Mouse (Mus musculus) gastrocnemius, adult 2 months (tissue): ENCODE results near the gene Olfr393. TPM values are rescaled to one million over a fixed set of nuclear protein-coding genes. Genes with fewer than 3 reads are reported as not detected.

ENCODE experiments used
- DNase-seq: peaks from one replicate; pipeline ENCODE4 v3.0.0; 2022
- H3K27ac ChIP-seq: fragments of 200-600 bp; 2 replicates; pipeline ENCODE4 v1.8.1; 2022; ENCODE audit warnings: mild to moderate bottlenecking
- H3K4me3 ChIP-seq: fragments of 200-600 bp; 2 replicates; pipeline ENCODE4 v1.8.1; 2022; ENCODE audit warnings: mild to moderate bottlenecking, moderate library complexity
- CTCF ChIP-seq: fragments of 200-600 bp; IDR thresholded peaks from 2 replicates; pipeline ENCODE4 v1.8.1; 2022; ENCODE audit warnings: antibody characterized with exemption, mild to moderate bottlenecking, moderate library complexity
- intact Hi-C: fragments of 180-260 bp; cut with DNase I; formaldehyde crosslinking; loops from one replicate; pipeline ENCODE4 v1.15.1; 2025
- long read RNA-seq, 2 experiments: library from polyadenylated mRNA; stranded (forward); transcript quantifications; one replicate each; pipeline ENCODE4 v2.0.0; 2021
- total RNA-seq, 2 experiments: library from RNA; stranded (reverse); gene quantifications; 2 replicates each; pipeline ENCODE4 v1.2.3; 2021

Gene Olfr393
- total RNA-seq, result not detected
- long read RNA-seq, experiment 1, result 0 reads
- long read RNA-seq, experiment 2, result 0 reads

GRCm38 (mm10) chr11:73851354-73851753 lies at the start of gene Olfr393:
Olfr393 (minus strand) TSS chr11:73851454.
- DNase-seq, result no peak
- Histone ChIP-seq H3K4me3 (no peak within 1 kb of the TSS), H3K27ac (no peak within 1 kb of the TSS)
- TF ChIP-seq CTCF, result no peak
- intact Hi-C loops, result no loop called here

GRCm38 (mm10) chr11:73890671-73891070 lies 39.4 kb upstream of the Olfr393 start, which contains the start of gene Olfr394:
Olfr394 (minus strand) TSS chr11:73890771.
- no peak for TF ChIP-seq CTCF
- intact Hi-C loops, result no loop called here
- Histone ChIP-seq H3K4me3 (no peak within 1 kb of the TSS), H3K27ac (no peak within 1 kb of the TSS)
- no peak for DNase-seq

- no peak within 1 kb of the TSS for H3K27ac ChIP-seq
- DNase-seq, result no peak
- H3K4me3 ChIP-seq, result no peak within 1 kb of the TSS
- TF ChIP-seq CTCF, result no peak
- intact Hi-C loops, result no loop called here
Measured at GRCm38 (mm10) chr11:73816949-73817348, 34.3 kb downstream of the Olfr393 start, which contains the start of gene Olfr392. Olfr392 (minus strand) TSS chr11:73817049.

GRCm38 (mm10) chr11:73802952-73803351 lies 48.3 kb downstream of the Olfr393 start, which contains the start of gene Olfr391-ps:
Olfr391-ps (minus strand) TSS chr11:73803052.
- no peak within 1 kb of the TSS for H3K4me3 ChIP-seq
- intact Hi-C loops, result no loop called here
- TF ChIP-seq CTCF, result no peak
- H3K27ac ChIP-seq, result no peak within 1 kb of the TSS
- no peak for DNase-seq

Other genes with a start within 250 kb of the Olfr393 start
- gene Zfp735, start 162.7 kb downstream of the Olfr393 start, total RNA-seq, result not detected
- gene Olfr389, start 70.7 kb downstream of the Olfr393 start, total RNA-seq, result not detected
- gene Olfr390, start 68.5 kb downstream of the Olfr393 start, total RNA-seq, result not detected
- not detected for gene Olfr391-ps, start 48.4 kb downstream of the Olfr393 start, total RNA-seq
- gene Olfr392, start 34.4 kb downstream of the Olfr393 start, total RNA-seq, result not detected
- not detected for gene Olfr394, start 39.3 kb upstream of the Olfr393 start, total RNA-seq
- gene Olfr395, start 57.8 kb upstream of the Olfr393 start, total RNA-seq, result not detected
- not detected for gene Olfr23, start 85.2 kb upstream of the Olfr393 start, total RNA-seq
- not detected for gene Olfr397, start 109.4 kb upstream of the Olfr393 start, total RNA-seq
- gene Olfr398, start 139.0 kb upstream of the Olfr393 start, total RNA-seq, result not detected
- not detected for gene Olfr139, start 205.1 kb upstream of the Olfr393 start, total RNA-seq
- gene Olfr399, start 205.2 kb upstream of the Olfr393 start, total RNA-seq, result not detected
- not detected for gene Zfp616, start 218.5 kb upstream of the Olfr393 start, total RNA-seq